Mouse (Mus musculus) left cerebral cortex, adult 18-20 months (tissue): Measurements from ENCODE around the gene Oat. TPM values are rescaled to one million over a fixed set of nuclear protein-coding genes. Genes with fewer than 3 reads are reported as not detected.
A peak's percentile ranks its signal among the peaks of the same experiment; 100 is the strongest.

Source experiments
- DNase-seq, 2 experiments: peaks; one replicate each; pipeline ENCODE4 v3.0.0; 2021 to 2022; ENCODE audit warnings: low spot score in 2 of 2, mixed read lengths in 1 of 2
- total RNA-seq, 2 experiments: library from RNA; stranded (reverse); gene quantifications; 2 replicates each; pipeline ENCODE4 v1.2.3; 2021

Gene Oat
- total RNA-seq, 2 experiments from 2014 or later = 94.9 to 95.0 TPM

DNA sequence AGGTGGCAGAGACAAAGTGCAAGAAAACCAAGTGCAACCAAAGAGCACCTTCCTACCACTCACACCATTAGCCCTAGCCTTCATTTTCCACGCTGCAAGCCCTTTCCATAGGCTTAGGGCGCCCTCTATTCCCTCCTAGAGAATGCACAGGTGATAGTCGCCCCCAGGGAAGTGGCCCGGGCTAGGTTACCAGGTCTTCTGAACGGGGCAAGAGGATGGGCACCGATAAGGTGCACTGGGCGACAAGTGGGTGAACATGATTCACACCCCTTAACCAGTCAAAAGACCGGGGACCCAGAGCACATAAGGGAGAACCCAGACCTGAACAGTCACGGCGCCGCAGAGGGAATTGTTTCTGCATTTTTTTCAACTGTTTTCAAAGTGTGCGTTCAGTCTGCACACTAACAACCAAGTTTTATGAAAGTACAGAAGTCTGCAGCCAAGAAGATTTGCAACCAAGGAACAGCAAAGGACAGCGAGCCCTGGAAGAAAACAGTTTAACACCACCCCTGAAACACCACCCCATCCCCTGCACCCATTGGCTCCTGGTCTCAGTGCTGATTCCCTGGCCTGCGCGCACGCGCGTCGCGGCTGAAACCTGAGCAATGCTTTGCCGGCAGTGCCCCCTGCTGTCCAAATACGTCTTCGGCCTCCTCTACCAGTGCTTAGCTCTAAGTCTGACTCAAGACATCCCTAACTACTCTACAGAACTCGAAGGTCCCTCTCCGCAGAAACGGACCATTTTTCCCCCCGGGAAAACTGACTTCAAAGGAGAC, 24.7 kb downstream of the Oat start:
- DNase-seq = peak; percentile 98

DNA sequence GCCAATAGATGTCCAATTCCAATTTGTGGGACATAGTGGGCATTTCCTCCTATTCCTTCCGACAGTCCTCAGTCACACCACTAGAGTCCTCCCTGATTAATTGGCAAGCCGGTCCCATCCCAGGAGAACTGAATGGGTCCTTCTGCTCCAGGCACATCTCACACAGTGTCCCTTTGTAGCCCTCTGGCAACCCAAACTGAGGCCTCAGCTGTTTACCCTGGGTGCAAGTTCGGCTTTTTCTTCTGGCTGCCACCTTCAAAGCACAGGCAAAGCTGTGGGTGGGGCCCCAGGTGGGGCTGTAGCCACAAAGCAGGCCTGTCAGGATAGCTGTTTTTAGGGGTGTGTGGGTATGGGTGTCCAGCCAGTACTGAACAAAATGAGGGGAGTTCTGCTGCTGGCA, 29.1 kb downstream of the Oat start:
- DNase-seq = no peak

DNA sequence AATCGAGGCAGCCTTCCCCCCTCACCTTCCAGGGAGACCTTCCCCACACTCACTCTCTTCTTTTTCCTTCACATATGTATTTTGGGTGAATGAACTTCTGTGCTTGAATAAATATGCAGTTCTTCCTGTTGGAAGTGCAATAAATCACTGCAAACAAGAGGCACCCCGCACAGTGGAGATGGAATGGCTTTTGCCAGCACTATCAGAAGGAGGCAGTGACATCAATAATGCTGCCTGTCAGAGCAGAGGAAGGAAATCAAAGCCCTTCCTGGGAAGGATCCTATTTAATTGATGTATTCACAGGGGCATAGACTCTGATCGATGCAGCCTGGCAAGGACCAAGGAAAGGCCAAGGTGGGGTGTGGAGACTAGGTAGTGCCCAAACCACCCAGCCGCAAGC, 33.8 kb downstream of the Oat start:
- DNase-seq = no peak

DNA sequence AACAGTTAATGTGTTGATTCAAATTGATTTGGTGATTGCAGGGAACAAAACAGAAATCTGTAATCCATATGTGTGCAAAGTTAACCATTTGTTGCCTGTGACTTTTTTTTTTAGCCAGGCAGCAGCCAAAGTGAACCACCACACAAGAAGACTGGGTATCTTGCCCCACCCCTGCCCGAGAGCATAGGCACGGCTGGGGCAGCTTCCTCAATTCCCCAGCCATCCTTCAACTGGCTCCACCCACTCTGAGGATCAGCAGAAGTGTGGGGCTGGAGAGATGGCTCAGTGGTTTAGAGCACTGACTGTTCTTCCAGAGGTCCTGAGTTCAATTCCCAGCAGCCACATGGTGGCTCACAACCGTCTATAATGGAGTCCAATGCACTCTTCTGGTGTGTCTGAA, 34.6 kb downstream of the Oat start:
- no peak for DNase-seq

DNA sequence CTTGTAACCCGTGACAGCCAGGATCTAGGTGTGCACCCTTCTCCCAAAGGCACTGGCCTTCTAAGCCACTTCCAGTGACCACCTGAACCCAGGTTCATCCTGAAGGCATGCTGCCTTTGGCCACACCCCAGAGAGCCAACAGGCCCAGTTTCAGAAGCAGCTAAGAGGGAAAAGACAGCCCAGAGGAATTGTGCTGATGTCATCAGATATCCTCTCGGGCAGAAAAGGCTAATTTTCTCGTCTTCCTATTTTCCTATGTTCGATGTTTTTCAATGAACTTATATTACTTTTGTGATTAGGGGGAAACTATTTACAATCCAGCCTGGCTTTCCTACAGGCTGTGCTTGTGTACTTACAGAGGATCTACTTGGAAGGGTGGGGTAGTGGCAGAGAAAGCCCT, 35.6 kb downstream of the Oat start:
- DNase-seq = no peak

DNA sequence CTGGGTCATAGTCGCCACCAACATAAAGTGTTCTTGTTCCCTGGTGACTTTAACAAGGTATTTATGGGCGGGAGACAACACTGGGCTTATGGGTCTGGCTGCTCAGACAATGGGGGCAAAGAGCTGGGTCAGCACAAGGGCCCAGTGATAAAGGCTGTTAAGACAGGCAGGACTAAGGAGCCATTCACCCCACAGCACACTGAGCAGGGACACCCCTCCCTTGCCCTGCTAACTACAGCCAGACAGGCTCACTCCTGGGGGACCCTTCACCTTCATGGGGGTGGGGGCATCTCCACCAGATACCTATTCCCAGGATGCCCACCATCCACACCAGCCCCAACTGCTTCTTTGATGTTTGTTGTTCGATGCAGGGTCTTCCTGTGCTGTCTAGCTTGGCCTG, 47.0 kb downstream of the Oat start:
- DNase-seq = no peak

DNA sequence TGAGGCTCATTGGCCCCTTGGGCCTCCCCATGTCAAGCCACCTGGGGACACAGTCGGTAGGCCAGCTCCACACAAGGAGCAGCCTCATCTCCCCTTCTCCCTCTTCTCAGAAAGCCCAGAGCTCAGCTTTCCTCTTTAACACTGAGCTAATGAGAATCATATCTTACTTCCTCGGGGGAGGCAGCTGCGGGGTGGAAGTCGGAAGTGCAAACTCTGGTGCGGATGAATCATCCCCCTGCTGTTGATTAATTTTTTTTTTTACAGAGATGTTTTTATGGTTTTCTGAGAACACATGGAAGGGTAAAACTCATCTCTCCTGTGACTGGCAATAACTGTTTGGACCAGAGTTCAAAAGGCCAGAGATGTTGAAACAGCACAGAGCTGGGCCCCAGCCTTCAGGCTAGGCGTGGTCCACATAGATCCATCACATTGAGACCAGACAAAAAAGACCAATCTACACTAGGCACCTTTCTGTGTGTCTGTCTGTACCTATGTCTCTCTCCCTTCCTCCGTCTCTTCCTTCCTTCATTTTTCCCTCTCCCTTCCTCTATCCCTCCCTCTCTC, 62.7 kb downstream of the Oat start:
- peak in 1 of 2 experiments; percentile 11 for DNase-seq

DNA sequence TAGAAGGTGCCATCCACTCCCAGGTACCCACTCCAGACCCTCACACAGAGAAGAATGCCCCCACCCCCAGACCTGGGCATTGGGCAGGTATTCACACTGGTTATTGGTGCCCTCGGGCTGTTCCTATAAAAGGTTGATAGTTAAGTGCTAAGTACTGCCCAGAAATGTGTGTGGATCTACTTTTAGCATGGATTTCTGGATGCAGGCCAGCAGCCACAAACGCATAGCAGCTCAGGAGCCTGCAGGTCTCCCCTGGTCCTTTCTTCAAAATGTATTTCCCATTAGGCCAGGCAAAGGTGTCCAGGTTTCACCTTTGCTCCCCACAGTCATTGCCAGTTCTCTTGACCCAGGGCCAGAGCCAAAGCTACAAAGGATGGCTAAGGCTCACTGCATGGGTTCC, 67.1 kb downstream of the Oat start:
- DNase-seq = no peak

Other genes starting within 250 kb of the Oat start
- under 1 TPM in 1 of 2 experiments, not detected in 1; 0.14 TPM for gene Nkx1-2, start 23.2 kb upstream of the Oat start, total RNA-seq
- 10 to 100 TPM; 15.0 to 16.4 TPM for gene Lhpp, start 34.2 kb upstream of the Oat start, total RNA-seq
- 10 to 100 TPM; 71.7 to 73.5 TPM for gene Fam53b, start 237.5 kb upstream of the Oat start, total RNA-seq